Mouse (Mus musculus) bone marrow macrophage, adult 2 months (primary cell): ENCODE data around the gene Vwa3b.

Experiments used
- CTCF ChIP-seq: IDR thresholded peaks from 2 replicates; pipeline ENCODE4 v1.5.1; 2012; ENCODE audit warnings: low read depth, mild to moderate bottlenecking, low read length, moderate library complexity
- POLR2A ChIP-seq: IDR thresholded peaks from 2 replicates; pipeline ENCODE4 v1.6.1; 2012; ENCODE audit warnings: mild to moderate bottlenecking, low read depth, low read length, borderline replicate concordance

DNA sequence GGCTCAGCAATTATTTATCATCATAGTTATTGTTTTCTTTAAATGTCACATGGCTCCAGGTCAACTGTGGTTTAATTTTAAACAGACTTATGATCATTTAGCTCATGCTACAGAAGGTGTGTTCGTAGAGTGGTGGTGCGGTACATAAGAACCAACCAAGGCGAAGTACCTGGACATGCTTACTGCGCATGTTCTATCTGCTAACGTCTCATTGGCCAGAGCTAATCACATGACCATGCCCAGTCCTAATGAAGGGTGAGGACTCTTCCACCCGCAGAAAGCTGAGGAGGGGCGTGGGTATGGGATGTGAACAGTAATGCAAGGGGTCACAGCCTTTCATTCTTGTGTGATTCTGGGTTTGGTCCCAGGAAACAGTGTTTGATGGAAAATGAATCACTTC is 49.4 kb downstream of the Vwa3b start:
- TF ChIP-seq CTCF = no peak
- no peak for TF ChIP-seq POLR2A
